Mouse (Mus musculus) layer of hippocampus, adult 9-11 months (tissue): ENCODE measurements around the gene Fbxo7.
A peak's percentile ranks its signal among the peaks of the same experiment; 100 is the strongest.

Experiments used
- DNase-seq: peaks from one replicate; pipeline ENCODE4 v3.0.0; 2022

Fbxo7 gene

GRCm38 (mm10) chr10:86044066-86044465 lies 22.3 kb downstream of the Fbxo7 start:
- no peak for DNase-seq

GRCm38 (mm10) chr10:86046371-86046770 lies 24.6 kb downstream of the Fbxo7 start:
- DNase-seq = no peak

- no peak for DNase-seq
Observed at GRCm38 (mm10) chr10:86047786-86048185, 26.0 kb downstream of the Fbxo7 start.

GRCm38 (mm10) chr10:86050522-86050921 lies 28.8 kb downstream of the Fbxo7 start:
- no peak for DNase-seq

- DNase-seq = no peak
Observed at GRCm38 (mm10) chr10:86052818-86053522, 31.2 kb downstream of the Fbxo7 start.

GRCm38 (mm10) chr10:86056297-86056903 lies 34.6 kb downstream of the Fbxo7 start:
- DNase-seq = no peak

GRCm38 (mm10) chr10:86057286-86057685 lies 35.5 kb downstream of the Fbxo7 start:
- DNase-seq = no peak

GRCm38 (mm10) chr10:86057712-86058111 lies 35.9 kb downstream of the Fbxo7 start:
- no peak for DNase-seq

GRCm38 (mm10) chr10:86060267-86060666 lies 38.5 kb downstream of the Fbxo7 start:
- no peak for DNase-seq

GRCm38 (mm10) chr10:86062261-86063017 lies 40.7 kb downstream of the Fbxo7 start:
- no peak for DNase-seq

- DNase-seq = no peak
Observed at GRCm38 (mm10) chr10:86063018-86063384, 41.2 kb downstream of the Fbxo7 start.

GRCm38 (mm10) chr10:86064937-86065336 lies 43.2 kb downstream of the Fbxo7 start:
- DNase-seq = peak; percentile 71

GRCm38 (mm10) chr10:86065661-86066060 lies 43.9 kb downstream of the Fbxo7 start:
- no peak for DNase-seq

GRCm38 (mm10) chr10:86066651-86067050 lies 44.9 kb downstream of the Fbxo7 start:
- no peak for DNase-seq

GRCm38 (mm10) chr10:86067911-86068310 lies 46.1 kb downstream of the Fbxo7 start:
- DNase-seq = no peak

GRCm38 (mm10) chr10:86069341-86069740 lies 47.6 kb downstream of the Fbxo7 start:
- DNase-seq = peak; percentile 34

- no peak for DNase-seq
Observed at GRCm38 (mm10) chr10:86070751-86071150, 49.0 kb downstream of the Fbxo7 start.

- no peak for DNase-seq
Observed at GRCm38 (mm10) chr10:86074134-86074533, 52.4 kb downstream of the Fbxo7 start.

- no peak for DNase-seq
Observed at GRCm38 (mm10) chr10:86074971-86075711, 53.4 kb downstream of the Fbxo7 start.

- DNase-seq = no peak
Observed at GRCm38 (mm10) chr10:86077272-86077671, 55.5 kb downstream of the Fbxo7 start.

- DNase-seq = no peak
Observed at GRCm38 (mm10) chr10:86078761-86079160, 57.0 kb downstream of the Fbxo7 start.

GRCm38 (mm10) chr10:86079921-86080320 lies 58.1 kb downstream of the Fbxo7 start:
- DNase-seq = no peak

- DNase-seq = peak; percentile 14
Observed at GRCm38 (mm10) chr10:86091919-86092318, 70.1 kb downstream of the Fbxo7 start.
